Mouse (Mus musculus) midbrain, embryonic 11.5 days (tissue): ENCODE measurements around the gene Olfr429. TPM values are rescaled to one million over a fixed set of nuclear protein-coding genes. Genes with fewer than 3 reads are reported as not detected.

Source experiments
- ATAC-seq: fragments of 200-750 bp; cut with Nextera tagmentation; 2 replicates; pipeline ENCODE4 v1.8.0; 2017; ENCODE audit warnings: moderate TSS enrichment, moderate library complexity; ENCODE audit not compliant: low FRiP score
- DNase-seq: peaks from one replicate; pipeline ENCODE4 v3.0.0; 2015; ENCODE audit warnings: low spot score; ENCODE audit errors: missing footprints
- H3K27ac ChIP-seq: fragments of 300-500 bp; sonication (generic); 2 replicates; pipeline ENCODE4 v1.5.1; 2014; ENCODE audit warnings: low read depth, low read length
- H3K27me3 ChIP-seq: fragments of 300-500 bp; sonication (generic); 2 replicates; pipeline ENCODE4 v1.6.1; 2014; ENCODE audit warnings: mild to moderate bottlenecking, low read length, moderate library complexity, mixed read lengths; ENCODE audit not compliant: control insufficient read depth, insufficient read depth
- H3K36me3 ChIP-seq: fragments of 300-500 bp; sonication (generic); 2 replicates; pipeline ENCODE4 v1.6.1; 2014; ENCODE audit warnings: mild to moderate bottlenecking, low read length, moderate library complexity, mixed read lengths; ENCODE audit not compliant: control insufficient read depth, insufficient read depth
- H3K4me1 ChIP-seq: fragments of 300-500 bp; sonication (generic); 2 replicates; pipeline ENCODE4 v1.6.1; 2014; ENCODE audit warnings: low read length; ENCODE audit not compliant: control insufficient read depth, insufficient read depth
- H3K4me2 ChIP-seq: fragments of 300-500 bp; sonication (generic); 2 replicates; pipeline ENCODE4 v1.6.1; 2014; ENCODE audit warnings: mild to moderate bottlenecking, moderate library complexity
- H3K4me3 ChIP-seq: fragments of 300-500 bp; sonication (generic); 2 replicates; pipeline ENCODE4 v1.5.1; 2014; ENCODE audit warnings: low read depth, low read length
- H3K9ac ChIP-seq: fragments of 300-500 bp; sonication (generic); 2 replicates; pipeline ENCODE4 v1.6.1; 2014; ENCODE audit warnings: low read length
- H3K9me3 ChIP-seq: fragments of 300-500 bp; sonication (generic); 2 replicates; pipeline ENCODE4 v1.6.1; 2016; ENCODE audit warnings: low read length; ENCODE audit not compliant: control insufficient read depth
- WGBS: fragments of 180-500 bp; shearing (Covaris S2); extraction: QIAGEN DNeasy Blood & Tissue Kit; methylation state at CpG from one replicate; pipeline ENCODE4 v1.1.7; 2014; 5-methylcytosine and 5-hydroxymethylcytosine counted together
- polyA plus RNA-seq: library from polyadenylated mRNA; unstranded; fragments of >200 nt; fragmentation: Nextera tagmentation; extraction: Ambion mirVana; gene quantifications from 2 replicates; pipeline ENCODE4 v1.2.1, GENCODE M21; 2014

The Olfr429 gene
- polyA plus RNA-seq, 1 experiment from 2014 or later = not detected

GRCm38 (mm10) chr1:174050532-174050931, 33.6 kb upstream of the Olfr429 start:
- Histone ChIP-seq H3K36me3 (no peaks in the 10 kb centered on the region), H3K9ac (no peak overlapping the region), H3K4me2 (no peak overlapping the region), H3K27me3 (no peaks in the 10 kb centered on the region), H3K4me3 (no peak overlapping the region), H3K27ac (no peak overlapping the region), H3K9me3 (no peaks in the 10 kb centered on the region), H3K4me1 (no peaks in the 10 kb centered on the region)
- WGBS = 87% methylated on average over 4 of the region's 4 CpGs
- DNase-seq = no peak
- ATAC-seq = no peak

DNA sequence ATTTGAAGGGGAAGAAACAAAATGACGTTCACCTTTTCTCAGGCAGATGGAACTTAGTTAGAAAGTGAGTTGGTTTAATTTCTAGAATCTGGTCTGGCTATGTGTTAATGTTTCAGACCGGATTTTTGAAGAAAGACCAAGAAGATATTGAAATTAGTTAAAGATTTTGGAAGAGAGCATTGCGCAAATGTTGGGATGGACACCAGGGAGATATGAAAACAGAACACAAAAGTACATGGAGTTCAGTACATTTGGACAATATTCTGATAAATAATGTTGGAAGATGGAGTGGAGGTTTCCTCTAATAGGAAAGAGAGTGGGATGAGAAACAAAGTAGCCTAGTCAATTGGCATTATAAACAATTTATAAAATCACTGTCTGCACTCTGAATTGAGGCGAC, 32.6 kb upstream of the Olfr429 start:
- WGBS = 85% methylated on average over 4 of the region's 4 CpGs
- H3K4me2 ChIP-seq = no peak overlapping the region

DNA sequence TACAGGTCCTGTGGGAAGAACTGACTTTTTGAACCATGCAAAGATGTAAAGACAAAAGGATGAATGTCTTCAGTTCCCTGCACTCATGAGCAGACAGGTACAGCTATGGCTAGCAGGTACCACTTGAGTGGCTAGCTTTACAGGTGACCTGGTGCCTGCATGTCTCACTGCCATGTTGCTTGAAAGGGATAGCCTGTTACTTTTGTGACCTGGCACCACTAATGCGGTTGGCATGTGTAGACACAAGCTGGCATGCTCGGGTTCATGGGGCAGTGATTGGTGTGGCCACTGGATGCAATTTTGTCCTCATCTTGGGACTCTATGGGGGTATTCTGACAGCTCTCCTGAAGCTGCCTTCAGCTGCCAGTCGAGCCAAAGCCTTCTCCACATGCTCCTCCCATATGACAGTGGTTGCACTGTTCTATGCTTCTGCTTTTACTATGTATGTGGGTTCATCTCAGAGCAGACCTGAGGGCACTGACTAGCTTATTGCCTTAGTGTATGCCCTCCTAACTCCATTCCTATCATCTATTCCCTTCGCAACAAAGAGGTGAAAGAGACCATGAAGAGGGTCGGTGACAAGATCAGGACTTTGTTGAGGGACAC, 32.1 kb upstream of the Olfr429 start:
- Histone ChIP-seq H3K27me3 (no peaks in the 10 kb centered on the region), H3K36me3 (no peaks in the 10 kb centered on the region), H3K4me3 (no peak overlapping the region), H3K4me1 (no peaks in the 10 kb centered on the region), H3K9me3 (no peaks in the 10 kb centered on the region), H3K4me2 (no peak overlapping the region), H3K27ac (no peak overlapping the region), H3K9ac (no peak overlapping the region)
- ATAC-seq (no peak), DNase-seq (no peak)
- 84% methylated on average over 5 of the region's 5 CpGs for WGBS

More for the DNA sequence above, 32.6 kb upstream of the Olfr429 start:
- no peak for ATAC-seq
- H3K9me3 ChIP-seq = no peaks in the 10 kb centered on the region
- H3K4me3 ChIP-seq = no peak overlapping the region
- H3K27ac ChIP-seq = no peak overlapping the region
- H3K27me3 ChIP-seq = no peaks in the 10 kb centered on the region
- no peaks in the 10 kb centered on the region for H3K4me1 ChIP-seq
- DNase-seq = no peak
- H3K36me3 ChIP-seq = no peaks in the 10 kb centered on the region
- no peak overlapping the region for H3K9ac ChIP-seq

DNA sequence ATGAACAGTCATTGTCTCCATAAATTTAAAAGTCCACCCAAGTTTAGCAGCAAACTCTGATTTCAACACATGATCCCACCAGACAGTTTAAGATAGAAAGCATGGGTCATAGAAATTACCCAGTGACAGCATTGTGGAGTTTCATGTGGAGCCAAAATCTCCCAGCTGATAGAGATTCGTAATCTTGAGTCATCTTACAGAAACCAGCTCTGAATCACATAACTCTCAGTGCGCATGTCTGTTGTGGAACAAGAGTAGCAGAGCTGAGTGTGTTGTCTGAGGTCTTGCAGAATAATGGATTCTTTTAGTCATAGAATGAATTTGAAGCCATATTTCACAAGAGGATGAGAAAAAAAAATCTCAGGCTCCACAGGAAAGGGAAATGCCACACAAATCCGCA, 31.1 kb upstream of the Olfr429 start:
- H3K9ac ChIP-seq = no peak overlapping the region
- no peak overlapping the region for H3K4me3 ChIP-seq
- H3K4me2 ChIP-seq = no peak overlapping the region
- DNase-seq (no peak), ATAC-seq (no peak)
- H3K4me1 ChIP-seq = no peaks in the 10 kb centered on the region
- H3K27me3 ChIP-seq = no peaks in the 10 kb centered on the region
- 84% methylated on average over 3 of the region's 3 CpGs for WGBS
- H3K9me3 ChIP-seq = no peaks in the 10 kb centered on the region
- no peaks in the 10 kb centered on the region for H3K36me3 ChIP-seq
- no peak overlapping the region for H3K27ac ChIP-seq

GRCm38 (mm10) chr1:174055248-174055647, 28.9 kb upstream of the Olfr429 start:
- no peak overlapping the region for H3K4me2 ChIP-seq
- no peak overlapping the region for H3K4me3 ChIP-seq
- no peak for ATAC-seq
- H3K9me3 ChIP-seq = no peaks in the 10 kb centered on the region
- DNase-seq = no peak
- H3K36me3 ChIP-seq = no peaks in the 10 kb centered on the region
- no peak overlapping the region for H3K9ac ChIP-seq
- H3K4me1 ChIP-seq = no peaks in the 10 kb centered on the region
- H3K27me3 ChIP-seq = no peaks in the 10 kb centered on the region
- WGBS = 76% methylated on average over 2 of the region's 2 CpGs
- no peak overlapping the region for H3K27ac ChIP-seq

GRCm38 (mm10) chr1:174066305-174066704, 17.8 kb upstream of the Olfr429 start, which contains the start of gene Olfr430:
Gene Olfr430, plus strand, starts transcription at chr1:174066605.
- DNase-seq (no peak), ATAC-seq (no peak)
- Histone ChIP-seq H3K9ac (no peak within 1 kb of the TSS), H3K36me3 (no peaks in the 10 kb centered on the region), H3K27ac (no peak within 1 kb of the TSS), H3K4me1 (no peaks in the 10 kb centered on the region), H3K4me2 (no peak within 1 kb of the TSS), H3K9me3 (no peaks in the 10 kb centered on the region), H3K27me3 (no peaks in the 10 kb centered on the region), H3K4me3 (no peak within 1 kb of the TSS)
- 88% methylated on average over 3 of the region's 3 CpGs for WGBS

DNA sequence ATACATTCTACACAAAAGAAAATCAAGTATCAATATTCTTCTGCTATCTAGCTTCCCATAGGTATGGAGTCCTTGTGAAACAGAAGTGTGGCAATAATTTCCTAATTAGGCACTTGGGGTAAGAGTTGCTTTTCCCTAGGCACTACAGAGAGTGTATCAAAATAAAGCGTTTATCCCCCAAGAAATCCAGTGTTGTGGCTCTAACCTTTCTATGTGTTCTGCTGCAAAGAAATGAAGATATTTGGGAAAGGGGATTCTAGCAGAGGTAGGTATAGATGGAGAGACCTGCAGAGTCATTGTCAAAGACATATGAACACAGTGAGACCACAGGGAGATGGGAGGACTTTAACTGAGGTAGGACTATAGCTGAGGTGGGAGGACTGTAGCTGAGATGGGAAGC, 12.5 kb downstream of the Olfr429 start, which contains the start of gene Olfr427:
TSS of gene Olfr427 (plus strand) at position 301 of the 400 bp plus-strand sequence.
- Histone ChIP-seq H3K9ac (no peak within 1 kb of the TSS), H3K4me1 (no peaks in the 10 kb centered on the region), H3K4me3 (no peak within 1 kb of the TSS), H3K4me2 (no peak within 1 kb of the TSS), H3K27ac (no peak within 1 kb of the TSS), H3K9me3 (no peaks in the 10 kb centered on the region), H3K27me3 (no peaks in the 10 kb centered on the region), H3K36me3 (no peaks in the 10 kb centered on the region)
- ATAC-seq (no peak), DNase-seq (no peak)
- WGBS = 89% methylated on average over 1 of the region's 1 CpGs

DNA sequence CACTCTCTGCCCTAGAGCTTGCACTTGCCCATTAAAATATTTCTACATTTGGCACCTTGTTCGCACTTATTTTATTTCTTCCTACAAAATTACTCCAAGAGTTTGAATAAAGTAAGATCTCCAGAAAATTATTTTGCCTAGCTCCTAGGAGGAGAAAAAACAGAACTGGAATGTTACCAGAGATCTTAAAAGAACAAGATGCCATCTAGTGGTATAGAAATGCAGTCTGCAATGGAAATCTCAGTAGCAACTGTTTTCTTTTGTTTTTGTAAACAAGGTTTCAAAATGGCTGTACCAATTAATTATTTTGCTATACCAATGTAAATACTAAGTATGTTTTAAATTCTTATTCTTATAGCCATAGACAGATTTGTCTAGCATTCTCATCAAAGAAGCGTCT, 19.6 kb downstream of the Olfr429 start:
- Histone ChIP-seq H3K36me3 (no peaks in the 10 kb centered on the region), H3K4me2 (no peak overlapping the region), H3K27ac (no peak overlapping the region), H3K4me3 (no peak overlapping the region), H3K9me3 (no peaks in the 10 kb centered on the region), H3K4me1 (no peaks in the 10 kb centered on the region), H3K27me3 (no peaks in the 10 kb centered on the region), H3K9ac (no peak overlapping the region)
- DNase-seq (no peak), ATAC-seq (no peak)
- WGBS = 62% methylated on average over 2 of the region's 2 CpGs

- ATAC-seq = no peak
- 55% methylated on average over 2 of the region's 2 CpGs for WGBS
Measured at GRCm38 (mm10) chr1:174121062-174121461, 36.9 kb downstream of the Olfr429 start, which contains the start of gene Olfr231. Gene Olfr231, minus strand, starts transcription at chr1:174121162.

More at GRCm38 (mm10) chr1:174121062-174121461, 36.9 kb downstream of the Olfr429 start, which contains the start of gene Olfr231:
- H3K36me3 ChIP-seq = no peaks in the 10 kb centered on the region
- H3K4me1 ChIP-seq = no peaks in the 10 kb centered on the region
- no peak for DNase-seq
- no peaks in the 10 kb centered on the region for H3K9me3 ChIP-seq
- H3K4me2 ChIP-seq = no peak within 1 kb of the TSS
- no peak within 1 kb of the TSS for H3K27ac ChIP-seq
- no peaks in the 10 kb centered on the region for H3K27me3 ChIP-seq
- no peak within 1 kb of the TSS for H3K9ac ChIP-seq
- no peak within 1 kb of the TSS for H3K4me3 ChIP-seq
